Mouse (Mus musculus) neural tube, embryonic 10.5 days (tissue): ENCODE measurements around the gene Wap.
"Not testable (repeated sequence)": the region's sequence is repeated elsewhere in the genome, so short reads cannot be mapped to it uniquely, and the experiment has no call there.

Source experiments
- DNase-seq: peaks from one replicate; pipeline ENCODE4 v3.0.0-alpha.2; 2017; ENCODE audit warnings: low spot score; ENCODE audit errors: extremely low spot score

The Wap gene

DNA sequence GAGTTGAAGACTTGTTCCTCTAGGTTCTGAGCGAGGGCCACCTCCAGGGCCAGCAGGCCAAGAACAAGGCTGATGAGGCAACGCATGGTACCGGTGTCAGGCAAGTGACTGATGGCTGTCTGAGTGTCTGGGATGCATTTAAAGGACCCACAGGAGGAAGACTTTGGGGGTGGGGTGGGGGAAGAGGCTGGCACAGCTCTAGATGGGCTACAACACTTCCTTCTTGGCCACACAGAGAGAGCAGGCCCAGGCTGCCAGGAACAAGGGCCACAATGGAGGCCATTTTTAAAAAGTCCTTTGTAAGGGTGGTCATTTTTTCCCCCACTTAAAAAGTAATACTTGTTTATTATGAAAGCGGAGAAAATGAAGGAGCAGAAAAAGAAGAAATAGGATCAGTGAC lies at the start of gene Wap:
Gene Wap, minus strand, starts transcription at position 101 of the 400 bp plus-strand sequence.
- no peak for DNase-seq

- no peak for DNase-seq
Measured at GRCm38 (mm10) chr11:6684741-6685140, 46.3 kb upstream of the Wap start.

DNA sequence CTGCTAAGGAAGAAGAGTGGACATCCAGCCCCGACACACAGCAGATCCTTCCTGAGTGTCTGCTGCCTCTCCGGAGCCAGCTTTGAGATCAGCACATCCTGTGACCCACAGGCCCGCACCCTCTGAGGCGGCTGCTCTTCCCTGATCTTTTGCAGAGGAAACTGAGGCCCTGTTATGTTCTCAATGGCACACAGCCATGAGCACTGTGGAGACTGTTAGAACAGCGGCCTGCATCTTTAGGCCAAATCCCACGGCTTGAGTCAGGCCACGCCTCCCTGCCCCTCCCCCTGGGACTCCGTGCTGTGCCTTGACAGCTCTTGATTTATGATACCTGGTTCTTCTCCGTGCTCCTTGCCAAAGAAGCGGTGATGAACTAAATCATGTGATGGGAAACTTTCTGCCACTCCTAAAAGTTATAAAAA lies 42.0 kb upstream of the Wap start:
- peak; percentile 84 for DNase-seq

GRCm38 (mm10) chr11:6679694-6680396 lies 41.4 kb upstream of the Wap start:
- DNase-seq = no peak

GRCm38 (mm10) chr11:6677530-6677929 lies 39.1 kb upstream of the Wap start:
- DNase-seq = no peak

DNA sequence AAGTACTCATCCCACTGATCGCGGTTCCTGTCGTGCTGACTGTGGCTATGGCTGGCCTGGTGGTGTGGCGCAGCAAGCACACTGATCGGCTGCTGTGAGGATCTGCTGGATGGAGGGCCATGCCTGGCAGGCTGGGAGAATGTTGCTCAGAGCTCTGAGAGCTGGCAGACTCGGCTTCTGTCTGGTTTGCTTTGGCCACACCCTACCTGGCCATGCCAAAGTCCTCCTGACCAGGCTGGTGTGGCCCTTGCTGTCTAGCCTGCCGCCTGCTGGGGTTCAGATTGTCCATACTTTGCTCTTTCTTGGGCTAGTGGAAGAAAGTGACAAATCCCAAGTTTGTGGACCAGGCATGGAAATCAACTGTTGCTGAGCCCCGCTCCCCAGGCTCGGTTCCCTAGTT lies 38.2 kb upstream of the Wap start:
- no peak for DNase-seq

DNA sequence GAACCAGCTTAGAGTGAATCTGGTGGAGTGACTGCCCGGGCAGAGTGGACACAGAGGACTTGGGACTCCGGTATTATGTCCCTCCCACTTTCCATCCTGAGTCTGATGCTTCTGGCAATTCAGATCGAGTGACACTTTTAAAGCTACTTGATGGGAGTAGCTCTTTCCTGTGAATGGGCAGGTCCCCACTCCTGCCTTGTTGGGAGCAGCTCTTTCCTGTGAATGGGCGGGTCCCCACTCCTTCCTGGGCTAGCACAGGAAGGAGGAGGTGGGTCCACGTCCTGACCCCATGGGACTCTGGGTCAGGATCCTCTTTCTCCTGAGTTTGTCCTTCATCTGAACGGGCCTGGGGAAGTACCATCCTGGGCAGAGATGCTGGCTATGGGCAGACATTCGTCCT lies 37.0 kb upstream of the Wap start:
- no peak for DNase-seq

DNA sequence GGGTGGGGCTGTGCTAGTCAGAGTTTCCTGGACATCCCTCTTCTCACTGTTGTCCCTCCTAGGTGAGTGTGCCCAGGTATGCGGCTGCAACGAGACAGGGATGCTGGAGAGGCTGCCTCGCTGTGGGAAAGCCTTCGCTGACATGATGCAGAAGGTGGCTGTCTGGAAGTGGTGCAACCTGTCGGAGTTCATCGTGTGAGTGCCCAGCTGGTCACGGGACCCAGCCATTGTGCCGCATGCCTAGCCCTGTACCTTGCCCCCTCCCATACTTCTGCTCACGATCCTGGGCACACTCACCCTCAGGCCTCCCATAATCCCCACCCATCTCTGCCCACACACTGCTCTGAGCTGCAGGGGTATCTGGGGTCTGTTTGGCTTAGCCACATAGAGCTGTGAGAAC lies 36.3 kb upstream of the Wap start:
- DNase-seq = no peak

DNA sequence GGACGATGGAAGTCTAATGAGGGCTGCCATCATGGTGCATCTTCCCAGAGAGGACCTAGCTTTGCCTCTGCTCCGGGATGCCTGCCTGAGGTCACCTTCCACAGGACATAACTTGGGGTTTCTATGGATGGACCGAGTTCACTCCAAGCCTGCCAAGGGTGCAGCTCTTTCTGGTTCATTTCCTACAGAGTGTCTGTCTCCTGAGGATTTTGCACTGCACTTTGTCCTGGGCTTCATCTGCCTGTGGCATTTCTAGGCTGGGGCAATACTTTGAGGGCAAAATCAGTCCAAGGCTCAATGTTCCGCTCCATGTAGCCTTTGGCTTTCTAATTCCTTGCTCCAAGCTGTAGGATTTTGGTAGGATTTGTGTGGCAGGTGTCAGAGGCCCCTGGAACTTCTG lies 32.4 kb upstream of the Wap start:
- no peak for DNase-seq

GRCm38 (mm10) chr11:6670044-6670443 lies 31.6 kb upstream of the Wap start:
- DNase-seq = no peak

DNA sequence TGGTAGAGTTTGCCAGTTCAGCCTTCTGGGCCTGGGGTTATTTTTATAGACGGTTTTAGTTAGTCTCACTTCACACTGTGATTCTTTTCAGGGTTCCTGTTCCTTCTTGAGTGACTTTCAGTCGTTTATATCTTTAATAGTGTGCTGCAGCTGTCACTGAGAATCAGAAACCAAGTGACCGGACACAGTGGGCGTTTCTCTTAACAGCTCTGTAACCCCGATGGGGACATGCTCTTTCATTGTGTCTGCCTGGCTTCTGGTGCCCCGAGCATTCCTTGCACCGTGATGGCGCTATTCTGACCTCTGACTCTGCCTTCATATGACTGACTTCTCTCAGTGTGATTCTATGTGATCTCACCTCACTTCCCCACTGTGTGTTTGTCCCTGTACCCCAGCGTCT lies 30.6 kb upstream of the Wap start:
- no peak for DNase-seq

DNA sequence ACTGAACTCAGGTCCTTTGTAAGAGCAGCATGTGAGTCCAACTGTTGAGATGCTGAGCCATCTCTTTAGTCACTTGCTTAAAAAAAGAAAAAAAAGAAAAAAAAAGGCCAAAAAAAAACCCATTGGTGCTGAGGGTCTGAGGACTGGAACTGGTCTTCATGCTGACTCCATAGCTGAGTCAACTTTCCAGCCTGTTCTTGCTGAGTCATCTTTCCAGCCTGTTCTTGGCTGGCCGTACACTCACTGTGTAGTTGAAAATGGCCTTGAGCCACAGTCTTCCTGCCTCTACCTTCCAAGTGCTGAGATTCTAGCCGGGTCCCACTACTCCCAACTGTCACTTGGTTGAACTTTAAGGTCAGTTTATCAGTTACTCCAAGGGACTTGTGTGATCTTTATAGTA lies 28.2 kb upstream of the Wap start:
- DNase-seq = no peak

GRCm38 (mm10) chr11:6661206-6661605 lies 22.8 kb upstream of the Wap start:
- DNase-seq = no peak

DNA sequence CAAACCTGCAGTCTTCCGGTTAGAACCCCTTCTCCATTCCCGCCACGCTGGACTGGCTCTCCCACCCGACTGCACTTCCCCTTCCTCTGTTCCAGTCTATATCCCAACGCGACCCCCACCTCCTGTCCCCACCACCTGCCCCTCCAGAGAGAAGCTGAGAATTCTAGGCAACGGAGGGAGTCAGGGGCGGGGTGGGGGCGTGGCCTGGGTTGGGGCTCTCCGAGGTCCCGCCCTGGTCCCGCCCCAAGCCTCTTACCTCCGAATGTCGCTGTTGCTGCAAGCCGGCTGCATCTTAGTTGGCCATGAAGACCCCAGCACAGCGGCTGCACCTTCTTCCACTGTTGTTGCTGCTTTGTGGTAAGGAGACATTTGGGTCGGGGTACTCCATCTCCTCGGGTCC lies 19.8 kb upstream of the Wap start, which contains the start of gene Ramp3:
Gene Ramp3, plus strand, starts transcription at position 251 of the 400 bp plus-strand sequence.
- DNase-seq = peak; percentile 80

DNA sequence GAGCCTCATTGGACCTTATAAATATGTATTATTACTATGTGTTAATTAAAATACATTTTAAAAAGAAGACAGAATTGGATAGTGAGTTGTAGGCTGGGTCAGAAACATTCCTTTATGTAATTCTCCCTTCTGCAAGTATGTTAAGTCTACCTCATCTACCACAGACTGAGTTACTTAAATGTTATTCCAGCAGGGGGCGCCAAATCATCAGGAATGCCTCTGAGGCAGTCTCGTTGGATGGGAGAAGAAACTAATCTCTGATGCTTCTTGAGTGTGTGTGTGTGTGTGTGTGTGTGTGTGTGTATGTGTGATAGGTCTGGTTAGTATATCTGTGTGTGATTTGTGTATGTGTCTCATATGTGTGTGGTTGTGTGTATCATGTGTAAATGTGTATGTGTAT lies 16.5 kb upstream of the Wap start:
- DNase-seq = peak; percentile 77

- not testable (repeated sequence) for DNase-seq
Measured at GRCm38 (mm10) chr11:6652978-6653377, 14.5 kb upstream of the Wap start.

- no peak for DNase-seq
Measured at GRCm38 (mm10) chr11:6650519-6650918, 12.1 kb upstream of the Wap start.

- DNase-seq = no peak
Measured at GRCm38 (mm10) chr11:6647831-6648724, 9.6 kb upstream of the Wap start.

DNA sequence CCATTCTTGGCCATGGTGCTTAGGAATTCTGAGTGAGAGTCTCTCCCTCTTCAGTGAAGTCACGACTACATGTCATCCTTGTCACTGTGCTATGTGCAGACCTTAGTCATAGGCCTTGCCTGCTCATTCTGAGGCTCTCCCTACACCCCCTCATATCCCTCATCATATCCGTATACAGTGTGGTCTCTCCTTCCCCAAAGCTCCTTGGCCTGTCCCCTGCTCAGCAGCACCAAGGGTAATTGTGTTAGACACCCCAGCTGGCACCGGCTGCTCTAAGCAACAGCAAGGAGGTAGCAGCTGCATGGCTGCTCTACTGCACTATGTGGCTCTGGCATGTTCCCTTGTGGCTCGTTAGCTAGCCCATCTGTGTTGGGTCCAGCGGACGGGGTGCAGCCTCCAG lies 6.1 kb upstream of the Wap start:
- no peak for DNase-seq

- no peak for DNase-seq
Measured at GRCm38 (mm10) chr11:6639072-6639471, 635 bp upstream of the Wap start.

- DNase-seq = no peak
Measured at GRCm38 (mm10) chr11:6636150-6636549, 2.3 kb downstream of the Wap start.

- no peak for DNase-seq
Measured at GRCm38 (mm10) chr11:6629655-6630054, 8.8 kb downstream of the Wap start.

DNA sequence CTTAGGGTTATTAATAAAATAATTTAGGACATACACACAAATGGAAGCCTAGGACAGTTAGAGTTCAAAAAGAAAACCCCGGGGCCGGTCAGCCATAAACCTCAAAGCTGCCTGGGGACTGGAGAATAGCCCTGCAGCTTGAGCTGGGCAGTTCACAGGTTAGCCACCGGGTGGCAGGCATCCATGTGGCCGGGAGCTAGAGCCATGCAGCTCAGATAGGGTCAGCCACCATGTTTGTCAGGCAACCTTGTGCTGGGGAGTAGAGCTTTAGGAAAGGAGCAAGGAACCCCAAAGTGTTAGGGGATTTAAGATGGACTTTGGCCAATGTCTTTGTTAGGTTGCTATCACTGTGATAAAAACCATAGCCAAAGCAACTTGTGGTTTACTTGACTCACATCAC lies 9.9 kb downstream of the Wap start:
- peak; percentile 57 for DNase-seq
